Mouse (Mus musculus): ENCODE measurements around the gene Olfr1299.

Olfr1299 gene

GRCm38 (mm10) chr2:111661119-111661518 is at the start of gene Olfr1299:
Olfr1299 (plus strand) TSS chr2:111661419.
- no peak for DNase-seq (ENCODE audit: extremely low spot score, low spot score)

- DNase-seq (ENCODE audit: extremely low spot score, low spot score): no peak
Observed at GRCm38 (mm10) chr2:111626397-111626796, 34.8 kb upstream of the Olfr1299 start, which contains the start of gene Olfr1297. Olfr1297 (minus strand) TSS chr2:111626497.

- no peak for DNase-seq (ENCODE audit: extremely low spot score, low spot score)
Observed at GRCm38 (mm10) chr2:111649101-111649500, 12.1 kb upstream of the Olfr1299 start, which contains the start of gene Olfr1298. Olfr1298 (minus strand) TSS chr2:111649201.

All from neural tube, embryonic 10.5 days (tissue).